35 mouse cellular contexts compared by ENCODE assay signal in the genomic region with DNA sequence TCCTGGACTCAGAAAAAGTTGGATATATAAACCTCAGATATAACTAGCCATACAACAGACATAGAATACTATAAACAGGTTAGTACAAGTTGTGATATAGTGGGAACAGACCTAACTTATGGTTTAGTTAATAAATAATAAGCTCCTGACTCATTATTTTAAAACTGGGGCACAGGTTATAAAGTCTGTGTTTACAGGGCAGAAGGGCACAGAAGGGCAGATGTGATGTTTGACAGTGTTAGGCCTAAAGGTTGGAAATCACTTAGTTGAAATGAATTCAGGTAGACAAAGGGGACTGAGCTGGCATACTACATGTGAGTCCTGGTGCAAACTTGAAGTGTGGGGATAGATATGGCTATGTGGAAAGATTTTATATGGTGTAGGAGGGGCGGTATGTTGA.
"Had no signal": no experiment of that assay in that cellular context is flagged by ENCODE, and none has a peak within 500 bp of the region (broad histone marks: within the 10 kb centered on the region; RNA-seq: fewer than 3 reads in every experiment).

No protein-coding gene starts in this region.

- H3K27me3 ChIP-seq: heart, embryonic 12.5 days; heart, embryonic 13.5 days; heart, embryonic 15.5 days; hindbrain, embryonic 12.5 days; hindbrain, embryonic 13.5 days; hindbrain, embryonic 15.5 days; intestine, embryonic 15.5 days; kidney, embryonic 15.5 days had no signal

- H3K4me1 ChIP-seq: heart, embryonic 10.5 days; heart, embryonic 12.5 days; heart, embryonic 13.5 days; heart, embryonic 15.5 days; hindbrain, embryonic 10.5 days; hindbrain, embryonic 12.5 days; hindbrain, embryonic 13.5 days; hindbrain, embryonic 15.5 days; intestine, embryonic 15.5 days; kidney, embryonic 15.5 days had no signal

- H3K4me3 ChIP-seq: heart, embryonic 10.5 days; heart, embryonic 12.5 days; heart, embryonic 13.5 days; heart, embryonic 15.5 days; hindbrain, embryonic 10.5 days; hindbrain, embryonic 12.5 days; hindbrain, embryonic 13.5 days; hindbrain, embryonic 15.5 days; intestine, embryonic 15.5 days; kidney, embryonic 15.5 days; layer of hippocampus, adult 2 months had no signal

- H3K9ac ChIP-seq: heart, embryonic 12.5 days; heart, embryonic 13.5 days; heart, embryonic 15.5 days; hindbrain, embryonic 12.5 days; hindbrain, embryonic 13.5 days; hindbrain, embryonic 14.5 days; hindbrain, embryonic 15.5 days; intestine, embryonic 15.5 days; kidney, embryonic 15.5 days had no signal

- H3K9me3 ChIP-seq: heart, embryonic 10.5 days; heart, embryonic 12.5 days; heart, embryonic 13.5 days; heart, embryonic 15.5 days; hindbrain, embryonic 10.5 days; hindbrain, embryonic 12.5 days; hindbrain, embryonic 13.5 days; hindbrain, embryonic 15.5 days; intestine, embryonic 15.5 days; kidney, embryonic 15.5 days had no signal

- DNase-seq: heart, postnatal 10 days; heart, postnatal 14 days; heart, postnatal 36 days; heart, postnatal 4 days; kidney, adult 11 months; kidney, adult 18-20 months; kidney, adult 2 months; kidney, adult 8-10 months; kidney, adult 9 months; kidney, postnatal 10 days; kidney, postnatal 14 days; kidney, postnatal 25 days; kidney, postnatal 36 days; kidney, postnatal 4 days; layer of hippocampus, adult 9-11 months; layer of hippocampus, postnatal 36 days had no signal

- H3K27ac ChIP-seq: heart, embryonic 10.5 days; heart, embryonic 13.5 days; heart, embryonic 15.5 days; hindbrain, embryonic 10.5 days; hindbrain, embryonic 12.5 days; hindbrain, embryonic 13.5 days; hindbrain, embryonic 14.5 days; hindbrain, embryonic 15.5 days; hindbrain, postnatal 0 days; intestine, embryonic 15.5 days; kidney, embryonic 15.5 days; kidney, postnatal 0 days; layer of hippocampus, adult 2 months had no signal

- ATAC-seq: hindbrain, embryonic 16.5 days; hindbrain, postnatal 0 days; inflammation-experienced regulatory T-cells, adult 6 months; intestine, embryonic 15.5 days; intestine, embryonic 16.5 days; intestine, postnatal 0 days had no signal

- H3K4me2 ChIP-seq: heart, embryonic 11.5 days; heart, embryonic 12.5 days; heart, embryonic 13.5 days; heart, embryonic 15.5 days; hindbrain, embryonic 12.5 days; hindbrain, embryonic 13.5 days; hindbrain, embryonic 14.5 days; hindbrain, embryonic 15.5 days; intestine, embryonic 15.5 days; kidney, embryonic 15.5 days had no signal

- H3K36me3 ChIP-seq: heart, embryonic 10.5 days; heart, embryonic 12.5 days; heart, embryonic 13.5 days; heart, embryonic 15.5 days; hindbrain, embryonic 10.5 days; hindbrain, embryonic 12.5 days; hindbrain, embryonic 13.5 days; hindbrain, embryonic 15.5 days; intestine, embryonic 15.5 days; kidney, embryonic 15.5 days had no signal
